Mouse (Mus musculus) hindbrain, embryonic 16.5 days (tissue): ENCODE results near the gene Pald1. TPM values are rescaled to one million over a fixed set of nuclear protein-coding genes. Genes with fewer than 3 reads are reported as not detected.
A peak's percentile ranks its signal among the peaks of the same experiment; 100 is the strongest.

Source experiments
- ATAC-seq: fragments of 200-750 bp; cut with Nextera tagmentation; 2 replicates; pipeline ENCODE4 v1.8.0; 2017; ENCODE audit warnings: moderate TSS enrichment, moderate library complexity
- H3K27ac ChIP-seq: fragments of 300-500 bp; sonication (generic); 2 replicates; pipeline ENCODE4 v1.5.1; 2014; ENCODE audit warnings: low read depth, mild to moderate bottlenecking, control low read depth, low read length, moderate library complexity
- H3K27me3 ChIP-seq: fragments of 300-500 bp; sonication (generic); replicated peaks from 2 replicates; pipeline ENCODE4 v1.6.1; 2014; ENCODE audit warnings: low read length; ENCODE audit not compliant: control insufficient read depth, insufficient read depth
- H3K36me3 ChIP-seq: fragments of 300-500 bp; sonication (generic); 2 replicates; pipeline ENCODE4 v1.6.1; 2014; ENCODE audit warnings: mild to moderate bottlenecking, low read length, moderate library complexity, mixed read lengths; ENCODE audit not compliant: control insufficient read depth, insufficient read depth
- H3K4me1 ChIP-seq: fragments of 300-500 bp; sonication (generic); 2 replicates; pipeline ENCODE4 v1.6.1; 2014; ENCODE audit warnings: low read depth, low read length; ENCODE audit not compliant: control insufficient read depth, insufficient read depth
- H3K4me2 ChIP-seq: fragments of 300-500 bp; sonication (generic); 2 replicates; pipeline ENCODE4 v1.6.1; 2014; ENCODE audit warnings: mild to moderate bottlenecking, low read length, control low read depth, moderate library complexity
- H3K4me3 ChIP-seq: fragments of 300-500 bp; sonication (generic); 2 replicates; pipeline ENCODE4 v1.5.1; 2014; ENCODE audit warnings: mild to moderate bottlenecking, low read length, control low read depth, moderate library complexity
- H3K9ac ChIP-seq: fragments of 300-500 bp; sonication (generic); 2 replicates; pipeline ENCODE4 v1.6.1; 2014; ENCODE audit warnings: low read depth, mild to moderate bottlenecking, control low read depth, low read length, moderate library complexity
- H3K9me3 ChIP-seq: fragments of 300-500 bp; sonication (generic); 2 replicates; pipeline ENCODE4 v1.6.1; 2014; ENCODE audit warnings: mild to moderate bottlenecking, low read length, moderate library complexity; ENCODE audit not compliant: control insufficient read depth
- WGBS: fragments of 180-500 bp; shearing (Covaris S2); extraction: QIAGEN DNeasy Blood & Tissue Kit; methylation state at CpG from one replicate; pipeline ENCODE4 v1.1.7; 2014; 5-methylcytosine and 5-hydroxymethylcytosine counted together
- polyA plus RNA-seq: library from polyadenylated mRNA; unstranded; fragments of >200 nt; fragmentation: Nextera tagmentation; extraction: Ambion mirVana; gene quantifications from 2 replicates; pipeline ENCODE4 v1.2.1, GENCODE M21; 2015

Pald1 gene
- polyA plus RNA-seq, 1 experiment from 2014 or later: 26.9 TPM

- Histone ChIP-seq H3K36me3 (no peaks in the 10 kb centered on the region), H3K9me3 (no peaks in the 10 kb centered on the region), H3K4me2 (no peak overlapping the region), H3K4me1 (peaks cover 2% of the 10 kb centered on the region; the same call in 1 of the 2 replicates), H3K4me3 (no peak overlapping the region), H3K27ac (no peak overlapping the region), H3K27me3 (peaks cover 14% of the 10 kb centered on the region), H3K9ac (no peak overlapping the region)
- ATAC-seq: no peak
- 60% methylated on average over 21 of the region's 21 CpGs for WGBS
Observed at GRCm38 (mm10) chr10:61412910-61413625, 29.7 kb upstream of the Pald1 start.

GRCm38 (mm10) chr10:61410193-61410592, 26.9 kb upstream of the Pald1 start:
- Histone ChIP-seq H3K9ac (no peak overlapping the region), H3K36me3 (no peaks in the 10 kb centered on the region), H3K27me3 (peaks cover 3% of the 10 kb centered on the region; the same call in 1 of the 2 replicates), H3K4me3 (no peak overlapping the region), H3K27ac (no peak overlapping the region), H3K4me2 (no peak overlapping the region), H3K9me3 (no peaks in the 10 kb centered on the region), H3K4me1 (no peaks in the 10 kb centered on the region)
- WGBS: 26% methylated on average over 9 of the region's 9 CpGs
- ATAC-seq: no peak

GRCm38 (mm10) chr10:61409776-61410175, 26.4 kb upstream of the Pald1 start:
- WGBS: 7% methylated on average over 4 of the region's 4 CpGs
- no peaks in the 10 kb centered on the region for H3K4me1 ChIP-seq
- no peak overlapping the region for H3K4me2 ChIP-seq
- no peak overlapping the region for H3K4me3 ChIP-seq
- H3K9me3 ChIP-seq: no peaks in the 10 kb centered on the region
- H3K27ac ChIP-seq: no peak overlapping the region
- H3K36me3 ChIP-seq: no peaks in the 10 kb centered on the region
- ATAC-seq: no peak
- H3K27me3 ChIP-seq: peaks cover 3% of the 10 kb centered on the region; the same call in 1 of the 2 replicates
- H3K9ac ChIP-seq: no peak overlapping the region

- Histone ChIP-seq H3K9ac (no peak overlapping the region), H3K27ac (no peak overlapping the region), H3K9me3 (no peaks in the 10 kb centered on the region)
Observed at GRCm38 (mm10) chr10:61405958-61406357, 22.6 kb upstream of the Pald1 start.

GRCm38 (mm10) chr10:61402911-61403310, 19.6 kb upstream of the Pald1 start:
- Histone ChIP-seq H3K4me1 (no peaks in the 10 kb centered on the region), H3K27me3 (peaks cover 3% of the 10 kb centered on the region; the same call in 1 of the 2 replicates), H3K9me3 (no peaks in the 10 kb centered on the region), H3K4me3 (no peak overlapping the region), H3K36me3 (no peaks in the 10 kb centered on the region), H3K27ac (no peak overlapping the region), H3K9ac (no peak overlapping the region), H3K4me2 (no peak overlapping the region)
- 77% methylated on average over 2 of the region's 2 CpGs for WGBS
- no peak for ATAC-seq

More at GRCm38 (mm10) chr10:61405958-61406357, 22.6 kb upstream of the Pald1 start:
- H3K36me3 ChIP-seq: no peaks in the 10 kb centered on the region
- 19% methylated on average over 10 of the region's 10 CpGs for WGBS
- peaks cover 3% of the 10 kb centered on the region; the same call in 1 of the 2 replicates for H3K27me3 ChIP-seq
- H3K4me1 ChIP-seq: no peaks in the 10 kb centered on the region
- H3K4me2 ChIP-seq: no peak overlapping the region
- H3K4me3 ChIP-seq: no peak overlapping the region
- ATAC-seq: no peak

- Histone ChIP-seq H3K27me3 (peaks cover 3% of the 10 kb centered on the region; the same call in 1 of the 2 replicates), H3K4me3 (no peak overlapping the region), H3K4me2 (no peak overlapping the region), H3K36me3 (no peaks in the 10 kb centered on the region), H3K9ac (no peak overlapping the region), H3K4me1 (no peaks in the 10 kb centered on the region), H3K9me3 (no peaks in the 10 kb centered on the region), H3K27ac (no peak overlapping the region)
- 68% methylated on average over 5 of the region's 5 CpGs for WGBS
- no peak for ATAC-seq
Observed at GRCm38 (mm10) chr10:61402480-61402879, 19.1 kb upstream of the Pald1 start.

GRCm38 (mm10) chr10:61400407-61400806, 17.1 kb upstream of the Pald1 start:
- Histone ChIP-seq H3K9me3 (no peaks in the 10 kb centered on the region), H3K4me2 (no peak overlapping the region), H3K27me3 (peaks cover under 1% of the 10 kb centered on the region; the same call in 1 of the 2 replicates), H3K36me3 (no peaks in the 10 kb centered on the region), H3K4me3 (no peak overlapping the region), H3K9ac (no peak overlapping the region), H3K4me1 (no peaks in the 10 kb centered on the region), H3K27ac (no peak overlapping the region)
- WGBS: 93% methylated on average over 5 of the region's 5 CpGs
- ATAC-seq: no peak

GRCm38 (mm10) chr10:61399156-61399734, 15.9 kb upstream of the Pald1 start:
- H3K27ac ChIP-seq: no peak overlapping the region
- H3K4me2 ChIP-seq: no peak overlapping the region
- H3K4me1 ChIP-seq: no peaks in the 10 kb centered on the region
- H3K9me3 ChIP-seq: no peaks in the 10 kb centered on the region
- peak; percentile 90 for ATAC-seq
- 19% methylated on average over 12 of the region's 13 CpGs for WGBS
- no peaks in the 10 kb centered on the region for H3K36me3 ChIP-seq
- no peaks in the 10 kb centered on the region for H3K27me3 ChIP-seq
- no peak overlapping the region for H3K9ac ChIP-seq
- H3K4me3 ChIP-seq: no peak overlapping the region

- no peaks in the 10 kb centered on the region for H3K4me1 ChIP-seq
Observed at GRCm38 (mm10) chr10:61398125-61398524, 14.8 kb upstream of the Pald1 start.

More at GRCm38 (mm10) chr10:61398125-61398524, 14.8 kb upstream of the Pald1 start:
- Histone ChIP-seq H3K4me3 (no peak overlapping the region), H3K9ac (no peak overlapping the region), H3K9me3 (no peaks in the 10 kb centered on the region), H3K27me3 (no peaks in the 10 kb centered on the region), H3K27ac (no peak overlapping the region), H3K36me3 (no peaks in the 10 kb centered on the region), H3K4me2 (no peak overlapping the region)
- ATAC-seq: no peak
- WGBS: 56% methylated on average over 3 of the region's 3 CpGs
